Mouse (Mus musculus) stomach, postnatal 0 days (tissue): ENCODE data around the gene Tfdp1. TPM values are rescaled to one million over a fixed set of nuclear protein-coding genes. Genes with fewer than 3 reads are reported as not detected.
A peak's percentile ranks its signal among the peaks of the same experiment; 100 is the strongest.

Source experiments
- ATAC-seq: fragments of 200-750 bp; cut with Nextera tagmentation; 2 replicates; pipeline ENCODE4 v1.8.0; 2017; ENCODE audit not compliant: low FRiP score, low TSS enrichment
- DNase-seq: peaks from one replicate; pipeline ENCODE4 v3.0.0-alpha.2; 2016; ENCODE audit warnings: low spot score
- H3K27ac ChIP-seq: fragments of 300-500 bp; sonication (generic); replicated peaks from 2 replicates; pipeline ENCODE4 v1.5.1; 2014; ENCODE audit warnings: mild to moderate bottlenecking, control low read depth
- H3K27me3 ChIP-seq: fragments of 300-500 bp; sonication (generic); 2 replicates; pipeline ENCODE4 v1.6.1; 2014; ENCODE audit warnings: low read length; ENCODE audit not compliant: control insufficient read depth, insufficient read depth
- H3K36me3 ChIP-seq: fragments of 300-500 bp; sonication (generic); 2 replicates; pipeline ENCODE4 v1.6.1; 2014; ENCODE audit warnings: low read length, mixed read lengths; ENCODE audit not compliant: control insufficient read depth, insufficient read depth
- H3K4me1 ChIP-seq: fragments of 300-500 bp; sonication (generic); replicated peaks from 2 replicates; pipeline ENCODE4 v1.6.1; 2014; ENCODE audit warnings: antibody characterized with exemption; ENCODE audit not compliant: control insufficient read depth, insufficient read depth
- H3K4me2 ChIP-seq: fragments of 300-500 bp; sonication (generic); replicated peaks from 2 replicates; pipeline ENCODE4 v1.6.1; 2014; ENCODE audit warnings: low read depth, mild to moderate bottlenecking, control low read depth, moderate library complexity
- H3K4me3 ChIP-seq: fragments of 300-500 bp; sonication (generic); 2 replicates; pipeline ENCODE4 v1.5.1; 2014; ENCODE audit warnings: low read depth, low read length, control low read depth
- H3K9ac ChIP-seq: fragments of 300-500 bp; sonication (generic); 2 replicates; pipeline ENCODE4 v1.6.1; 2014; ENCODE audit warnings: mild to moderate bottlenecking, low read length, control low read depth, mixed read lengths
- H3K9me3 ChIP-seq: fragments of 300-500 bp; sonication (generic); 2 replicates; pipeline ENCODE4 v1.6.1; 2016; ENCODE audit warnings: low read length; ENCODE audit not compliant: control insufficient read depth
- CTCF ChIP-seq: IDR thresholded peaks from 2 replicates; pipeline ENCODE4 v1.5.1; 2016; ENCODE audit warnings: antibody characterized with exemption, low read depth, mild to moderate bottlenecking, moderate library complexity
- EP300 ChIP-seq: optimal IDR thresholded peaks from 2 replicates; pipeline ENCODE3; 2016; ENCODE audit warnings: antibody characterized with exemption
- WGBS: fragments of 180-500 bp; shearing (Covaris S2); extraction: QIAGEN DNeasy Blood & Tissue Kit; methylation state at CpG from one replicate; pipeline ENCODE4 v1.1.7; 2014; 5-methylcytosine and 5-hydroxymethylcytosine counted together
- polyA plus RNA-seq: library from polyadenylated mRNA; unstranded; fragments of >200 nt; fragmentation: Nextera tagmentation; extraction: Ambion mirVana; gene quantifications from 2 replicates; pipeline ENCODE4 v1.2.1, GENCODE M21; 2015

The Tfdp1 gene
- polyA plus RNA-seq, 1 experiment from 2014 or later: 69.3 TPM

DNA sequence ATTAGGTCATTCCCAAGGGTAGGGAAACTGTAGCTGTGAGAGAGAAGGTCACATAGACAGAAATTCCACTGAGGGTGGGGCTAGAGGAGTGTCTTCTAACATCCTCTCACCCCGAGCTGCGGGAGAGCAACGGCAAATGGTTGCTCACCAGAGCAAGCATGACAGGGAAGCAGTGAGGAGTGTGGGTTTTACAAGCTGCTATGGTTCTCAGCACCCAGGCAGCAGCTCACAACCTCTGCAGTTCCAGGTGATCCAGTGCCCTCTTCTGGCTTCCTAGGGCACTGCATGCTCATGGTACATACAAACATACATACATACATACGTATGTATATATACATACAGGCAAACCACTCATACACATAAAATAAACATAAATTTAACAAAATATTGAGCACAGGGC, 32.7 kb upstream of the Tfdp1 start:
- DNase-seq (no peak), ATAC-seq (no peak)
- no peak overlapping the region for H3K4me3 ChIP-seq
- H3K4me1 ChIP-seq: no peaks in the 10 kb centered on the region
- H3K9ac ChIP-seq: no peak overlapping the region
- WGBS: 97% methylated on average over 4 of the region's 4 CpGs
- no peak overlapping the region for H3K4me2 ChIP-seq
- TF ChIP-seq CTCF (0 out of 2 replicates have a peak, but pooled peaks have one; percentile 3), EP300 (no peak)
- H3K27ac ChIP-seq: no peak overlapping the region
- no peaks in the 10 kb centered on the region for H3K9me3 ChIP-seq
- H3K27me3 ChIP-seq: no peaks in the 10 kb centered on the region
- H3K36me3 ChIP-seq: peaks cover 7% of the 10 kb centered on the region

DNA sequence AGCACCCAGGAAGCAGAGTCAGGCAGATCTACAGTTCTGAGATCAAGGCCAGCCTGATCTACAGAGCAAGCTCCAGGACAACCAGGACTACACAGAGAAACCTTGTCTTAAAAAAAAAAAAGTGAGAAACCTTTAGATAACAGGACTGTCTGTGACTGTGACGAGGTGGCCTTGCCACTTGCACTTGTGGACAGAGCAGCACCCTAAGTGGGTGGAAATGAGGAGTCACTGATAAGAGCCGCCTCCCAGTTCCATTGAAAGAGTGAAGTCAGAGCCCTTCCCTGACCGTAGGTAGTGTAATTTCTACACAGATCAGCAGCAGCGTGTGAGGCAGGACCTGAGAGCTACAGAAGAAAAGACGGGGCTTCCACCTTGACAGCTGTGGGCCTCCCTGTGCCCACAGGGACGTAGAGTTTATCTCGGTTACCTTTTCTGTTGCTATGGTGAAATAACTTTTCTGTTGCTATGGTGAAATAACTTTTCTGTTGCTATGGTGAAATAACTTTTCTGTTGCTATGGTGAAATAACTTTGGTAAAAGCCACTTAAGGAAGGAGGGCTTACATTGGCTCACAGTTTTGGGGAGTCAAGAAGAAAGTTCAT, 32.1 kb upstream of the Tfdp1 start:
- Histone ChIP-seq H3K9me3 (no peaks in the 10 kb centered on the region), H3K36me3 (peaks cover 4% of the 10 kb centered on the region; the same call in 1 of the 2 replicates), H3K4me1 (no peaks in the 10 kb centered on the region), H3K27ac (no peak overlapping the region), H3K27me3 (no peaks in the 10 kb centered on the region), H3K9ac (no peak overlapping the region), H3K4me3 (no peak overlapping the region), H3K4me2 (no peak overlapping the region)
- peak; percentile 80 for ATAC-seq
- 61% methylated on average over 7 of the region's 7 CpGs for WGBS
- TF ChIP-seq EP300: no peak
- TF ChIP-seq CTCF: no peak
- no peak for DNase-seq

DNA sequence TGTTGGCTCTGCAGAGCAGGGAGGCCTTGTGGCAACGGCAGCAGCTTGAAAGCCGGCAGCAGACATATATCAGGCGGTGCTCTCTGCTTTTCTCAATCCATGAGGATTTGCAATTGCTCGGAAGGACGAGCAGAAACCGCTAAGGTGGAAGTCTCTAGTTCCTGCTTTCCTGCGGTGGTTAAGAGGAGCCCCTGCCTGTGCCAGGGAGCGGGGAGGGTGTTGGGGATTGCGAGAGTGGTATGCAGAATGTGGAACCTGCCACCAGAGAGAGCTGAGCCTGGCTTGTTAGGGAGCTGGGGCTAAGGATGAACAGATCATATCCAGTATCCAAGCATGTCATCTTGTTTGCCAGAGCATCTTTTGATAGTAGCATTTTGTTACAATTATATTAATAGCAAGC, 31.6 kb upstream of the Tfdp1 start:
- ATAC-seq (no peak), DNase-seq (no peak)
- no peaks in the 10 kb centered on the region for H3K9me3 ChIP-seq
- no peak overlapping the region for H3K9ac ChIP-seq
- H3K27ac ChIP-seq: no peak overlapping the region
- H3K36me3 ChIP-seq: peaks cover 4% of the 10 kb centered on the region; the same call in 1 of the 2 replicates
- TF ChIP-seq CTCF: no peak
- TF ChIP-seq EP300: no peak
- H3K27me3 ChIP-seq: no peaks in the 10 kb centered on the region
- WGBS: 86% methylated on average over 9 of the region's 9 CpGs
- no peak overlapping the region for H3K4me3 ChIP-seq
- H3K4me2 ChIP-seq: no peak overlapping the region
- H3K4me1 ChIP-seq: no peaks in the 10 kb centered on the region

DNA sequence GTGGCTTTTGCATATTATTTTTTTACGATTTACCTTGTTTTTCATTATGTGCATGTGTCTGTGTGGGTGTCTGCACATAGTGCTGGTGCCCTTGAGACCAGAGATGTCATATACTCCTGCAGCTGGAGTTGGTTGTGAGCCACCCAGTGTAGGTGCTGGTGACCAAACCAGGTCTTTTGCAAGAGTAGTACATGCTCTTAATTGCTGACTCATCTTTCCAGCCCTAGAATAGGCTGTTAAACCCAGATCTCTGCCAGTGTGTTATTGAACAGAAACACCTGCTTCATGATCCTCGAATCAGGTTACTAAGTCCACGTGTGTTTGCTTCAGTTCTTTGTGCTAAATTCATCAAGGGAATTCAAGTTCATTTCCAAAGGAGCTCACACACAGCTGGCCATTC, 23.6 kb upstream of the Tfdp1 start:
- no peak for TF ChIP-seq EP300
- TF ChIP-seq CTCF: no peak
- H3K27ac ChIP-seq: no peak overlapping the region
- H3K9ac ChIP-seq: no peak overlapping the region
- H3K4me1 ChIP-seq: no peaks in the 10 kb centered on the region
- no peak for DNase-seq
- ATAC-seq: no peak
- no peaks in the 10 kb centered on the region for H3K27me3 ChIP-seq
- 81% methylated on average over 3 of the region's 3 CpGs for WGBS
- peaks cover 8% of the 10 kb centered on the region; the same call in 1 of the 2 replicates for H3K36me3 ChIP-seq
- H3K4me3 ChIP-seq: no peak overlapping the region
- H3K9me3 ChIP-seq: no peaks in the 10 kb centered on the region
- no peak overlapping the region for H3K4me2 ChIP-seq

DNA sequence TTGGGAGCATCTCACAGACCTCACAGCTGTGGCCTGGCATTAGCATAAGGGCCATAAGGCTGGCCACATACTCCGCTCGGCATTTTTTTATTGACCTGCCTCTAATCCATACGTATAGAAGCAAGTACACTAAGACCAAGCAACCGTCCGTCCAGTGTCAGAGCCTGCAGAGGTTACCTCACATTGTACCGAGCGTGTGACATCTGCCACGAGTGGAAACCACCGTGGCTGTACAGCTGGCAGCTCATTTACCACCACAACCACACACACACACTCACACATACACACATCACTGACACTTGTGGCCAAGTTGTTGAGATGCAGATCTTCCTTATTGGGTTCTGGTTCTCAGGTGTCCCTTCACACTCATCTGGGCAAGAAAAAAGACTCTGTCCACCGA, 21.9 kb upstream of the Tfdp1 start:
- Histone ChIP-seq H3K4me1 (no peaks in the 10 kb centered on the region), H3K27me3 (no peaks in the 10 kb centered on the region), H3K4me3 (no peak overlapping the region), H3K4me2 (no peak overlapping the region), H3K36me3 (peaks cover 8% of the 10 kb centered on the region; the same call in 1 of the 2 replicates), H3K9ac (no peak overlapping the region), H3K9me3 (no peaks in the 10 kb centered on the region), H3K27ac (no peak overlapping the region)
- DNase-seq (no peak), ATAC-seq (no peak)
- 87% methylated on average over 10 of the region's 10 CpGs for WGBS
- TF ChIP-seq CTCF (no peak), EP300 (no peak)

DNA sequence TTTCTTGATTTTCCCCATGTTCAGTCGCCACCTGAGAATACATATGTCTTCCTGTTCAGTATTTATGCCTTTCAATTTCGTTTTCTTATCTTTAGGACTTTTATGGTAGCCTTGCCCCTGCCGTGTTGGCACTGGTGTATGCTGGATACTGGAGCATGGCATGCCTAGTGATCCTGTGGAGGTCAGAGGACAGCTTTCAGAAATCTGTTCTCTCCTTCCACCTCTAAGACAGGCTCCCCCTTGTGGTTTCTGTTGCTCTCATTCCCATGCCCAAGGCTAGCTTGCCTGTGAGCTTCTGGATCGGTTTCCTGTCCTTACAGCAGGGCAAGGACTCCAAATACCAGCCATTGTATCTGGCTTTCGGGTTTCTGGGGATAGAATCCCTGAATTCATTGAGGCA, 12.0 kb upstream of the Tfdp1 start:
- ATAC-seq: no peak
- Histone ChIP-seq H3K9me3 (no peaks in the 10 kb centered on the region), H3K4me3 (no peak overlapping the region), H3K9ac (no peak overlapping the region), H3K27me3 (no peaks in the 10 kb centered on the region), H3K4me2 (no peak overlapping the region), H3K27ac (no peak overlapping the region), H3K36me3 (no peaks in the 10 kb centered on the region), H3K4me1 (no peaks in the 10 kb centered on the region)
- WGBS: 35% methylated on average over 5 of the region's 5 CpGs
- TF ChIP-seq EP300 (no peak), CTCF (peak; percentile 67)
- peak; percentile 44 for DNase-seq
